Mouse (Mus musculus) kidney, adult 2 months (tissue): ENCODE measurements at regions not wholly inside any gene's neighbourhood (a gene's known extent, or its start where the extent isn't known, plus 50 kb on each side); places are given as distances from the start of the nearest gene placed in this dataset.

Source experiments
- CTCF ChIP-seq: fragments of 200-500 bp; conservative IDR thresholded peaks from 2 replicates; pipeline ENCODE4 v1.5.1; 2011; ENCODE audit warnings: low read depth, mild to moderate bottlenecking, control low read depth, low read length, moderate library complexity, mixed read lengths; ENCODE audit not compliant: insufficient read depth, insufficient read length
- POLR2A ChIP-seq: fragments of 200-500 bp; IDR thresholded peaks from one replicate; pipeline ENCODE4 v1.6.1; 2011; ENCODE audit warnings: low read depth, low read length, control low read depth

DNA sequence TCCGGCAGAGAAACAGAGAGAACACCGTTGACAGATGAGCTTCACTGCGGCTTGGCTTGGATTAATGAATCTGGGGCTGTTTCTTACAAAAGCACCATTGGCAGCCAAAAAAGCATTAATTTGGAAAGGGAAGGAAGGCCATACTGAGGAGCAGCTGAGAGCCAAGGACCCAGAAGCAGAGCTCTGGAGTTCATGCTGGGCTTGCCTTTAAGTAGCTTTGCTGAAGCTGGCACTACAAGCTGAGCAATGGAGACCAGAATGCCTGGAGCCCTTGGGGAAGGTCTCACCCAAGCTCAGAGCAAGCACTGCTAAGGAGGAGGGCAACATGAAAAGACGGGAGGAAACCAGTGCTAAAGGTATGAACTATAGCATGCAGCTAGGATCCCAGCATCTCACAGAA lies 95.7 kb downstream of the Tmem30b start:
- TF ChIP-seq CTCF (no peak), POLR2A (no peak)
